Comparison of ENCODE assay signal across 29 mouse cellular contexts in the genomic region with DNA sequence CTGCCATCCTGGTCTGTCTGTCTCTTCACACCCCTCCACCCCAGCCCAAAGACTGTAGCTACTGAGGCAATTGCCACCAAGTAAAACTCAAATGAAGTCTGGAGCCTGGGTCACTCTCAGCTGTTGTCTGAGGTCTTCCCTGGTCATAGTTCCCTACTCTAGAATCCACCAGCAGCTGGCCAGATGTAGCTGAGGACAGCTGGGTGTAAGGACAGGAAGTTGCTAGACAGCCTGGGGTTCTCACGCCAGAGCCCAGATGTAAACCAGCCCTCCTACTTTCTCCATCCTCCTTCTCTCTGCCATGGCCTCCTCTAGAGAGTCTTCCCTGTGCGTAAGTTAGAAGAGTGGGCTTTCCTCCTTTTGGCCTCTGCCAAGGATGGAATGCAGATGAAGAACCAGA. TPM values are rescaled to one million over a fixed set of nuclear protein-coding genes. Genes with fewer than 3 reads are reported as not detected.
A peak's percentile ranks its signal among the peaks of the same experiment; 100 is the strongest.
DNase-seq lines count a peak whose midpoint lies in the region; ATAC-seq and TF ChIP-seq lines count a peak whose summit lies in the region.
"Had no signal": no experiment of that assay in that cellular context is flagged by ENCODE, and none has a peak within 500 bp of the region (broad histone marks: within the 10 kb centered on the region; RNA-seq: fewer than 3 reads in every experiment).

No protein-coding gene starts in this region.

- no peak overlapping the region for H3K4me2 ChIP-seq in heart, embryonic 11.5 days
- no peak overlapping the region for H3K4me2 ChIP-seq in liver, embryonic 11.5 days
- H3K4me2 ChIP-seq: embryonic facial prominence, embryonic 15.5 days had no signal

- H3K4me3 ChIP-seq in heart, embryonic 11.5 days (ENCODE audit: low read depth, low read length) = no peak overlapping the region
- H3K4me3 ChIP-seq in liver, adult 2 months (ENCODE audit: insufficient read depth, low read depth, low read length) = no peak overlapping the region
- H3K4me3 ChIP-seq in liver, embryonic 11.5 days (ENCODE audit: low read depth, low read length) = no peak overlapping the region
- H3K4me3 ChIP-seq: embryonic facial prominence, embryonic 15.5 days; erythroblast, embryonic 14.5 days; forebrain, embryonic 10.5 days; gastrocnemius, adult 2 months had no signal

- 67% methylated on average over 2 of the region's 2 CpGs for WGBS in heart, embryonic 11.5 days (ENCODE audit: insufficient replicate concordance)
- WGBS in liver, adult 2 months = 84% methylated on average over 2 of the region's 2 CpGs
- 49% methylated on average over 2 of the region's 2 CpGs for WGBS in liver, embryonic 11.5 days

- no peak for TF ChIP-seq POLR2A in liver, adult 2 months (IDR thresholded peaks at IDR 0.05; ENCODE audit: extremely low read depth, insufficient read depth, low read length)

- no peak for TF ChIP-seq CTCF in liver, adult 2 months (IDR thresholded peaks at IDR 0.05; ENCODE audit: low read depth, low read length)

- no peaks in the 10 kb centered on the region for H3K79me2 ChIP-seq in liver, adult 2 months (ENCODE audit: control insufficient read depth, insufficient read depth, low read length)

- H3K27ac ChIP-seq in heart, embryonic 11.5 days (ENCODE audit: low read depth, low read length) = no peak overlapping the region
- 0 out of 2 replicates have a peak overlapping the region, but pooled peaks have one; percentile 16 for H3K27ac ChIP-seq in liver, adult 2 months (replicated peaks; ENCODE audit: insufficient read depth, low read depth, low read length)
- H3K27ac ChIP-seq in liver, embryonic 11.5 days (ENCODE audit: low read depth, low read length) = no peak overlapping the region
- H3K27ac ChIP-seq: embryonic facial prominence, embryonic 15.5 days; forebrain, embryonic 10.5 days; gastrocnemius, adult 2 months had no signal

- H3K36me3 ChIP-seq in heart, embryonic 11.5 days (ENCODE audit: control insufficient read depth, insufficient read depth, low read length) = no peaks in the 10 kb centered on the region
- no peaks in the 10 kb centered on the region for H3K36me3 ChIP-seq in liver, adult 2 months (ENCODE audit: control insufficient read depth, insufficient read depth, low read length)
- no peaks in the 10 kb centered on the region for H3K36me3 ChIP-seq in liver, embryonic 11.5 days (ENCODE audit: control insufficient read depth, insufficient read depth, low read length)
- H3K36me3 ChIP-seq: embryonic facial prominence, embryonic 15.5 days; forebrain, embryonic 10.5 days; G1E had no signal

- H3K27me3 ChIP-seq in heart, embryonic 11.5 days (ENCODE audit: control insufficient read depth, insufficient read depth, low read length) = no peaks in the 10 kb centered on the region
- no peaks in the 10 kb centered on the region for H3K27me3 ChIP-seq in liver, adult 2 months (ENCODE audit: control insufficient read depth, insufficient read depth, low read length)
- no peaks in the 10 kb centered on the region for H3K27me3 ChIP-seq in liver, embryonic 11.5 days (replicated peaks; ENCODE audit: control insufficient read depth, insufficient read depth, low read length)
- H3K27me3 ChIP-seq: embryonic facial prominence, embryonic 15.5 days had no signal

- no peaks in the 10 kb centered on the region for H3K9me3 ChIP-seq in heart, embryonic 11.5 days (replicated peaks; ENCODE audit: control insufficient read depth, low read length)
- H3K9me3 ChIP-seq in liver, embryonic 11.5 days (ENCODE audit: control insufficient read depth, low read length) = no peaks in the 10 kb centered on the region
- H3K9me3 ChIP-seq: embryonic facial prominence, embryonic 15.5 days; forebrain, embryonic 10.5 days; G1E had no signal

- no peak overlapping the region for H3K9ac ChIP-seq in heart, embryonic 11.5 days (ENCODE audit: low read depth, low read length)
- no peak overlapping the region for H3K9ac ChIP-seq in liver, adult 2 months (ENCODE audit: low read depth, low read length)
- no peak overlapping the region for H3K9ac ChIP-seq in liver, embryonic 11.5 days (ENCODE audit: low read depth, low read length)
- H3K9ac ChIP-seq: embryonic facial prominence, embryonic 15.5 days had no signal

- DNase-seq in heart, adult 11 months = peak; percentile 97
- DNase-seq in heart, adult 9 months (ENCODE audit: low spot score in 2 of 2) = peak; percentile 47 to 71
- no peak for DNase-seq in heart, postnatal 4 days
- DNase-seq in liver, adult 2 months (ENCODE audit: extremely low read depth, low read depth, low spot score) = no peak
- no peak for DNase-seq in liver, embryonic 11.5 days (ENCODE audit: low spot score)
- no peak for DNase-seq in cerebellum, postnatal 10 days
- DNase-seq: adrenal gland, adult 8-10 months; adrenal gland, postnatal 36 days; B cell, adult 2 months; cerebellum, adult 2 months; cerebellum, postnatal 14 days; embryo, embryonic 11 days; gastrocnemius, adult 2 months; gastrocnemius, postnatal 25 days had no signal

- ATAC-seq in heart, embryonic 11.5 days (replicated peaks; ENCODE audit: insufficient number of reproducible peaks, low FRiP score, low TSS enrichment) = no peak
- no peak for ATAC-seq in liver, embryonic 11.5 days (replicated peaks; ENCODE audit: low FRiP score)
- ATAC-seq: CD4-positive, CD25-positive, alpha-beta regulatory T cell, adult 4 months; forebrain, embryonic 14.5 days; hindbrain, embryonic 16.5 days; inflammation-experienced regulatory T-cells, adult 6 months; intestine, postnatal 0 days had no signal

- no peaks in the 10 kb centered on the region for H3K4me1 ChIP-seq in heart, embryonic 11.5 days (ENCODE audit: control insufficient read depth, insufficient read depth, low read length)
- H3K4me1 ChIP-seq in liver, adult 2 months (ENCODE audit: control insufficient read depth, insufficient read depth, low read length) = no peaks in the 10 kb centered on the region; the same call in 1 of the 2 replicates
- no peaks in the 10 kb centered on the region for H3K4me1 ChIP-seq in liver, embryonic 11.5 days (replicated peaks; ENCODE audit: control insufficient read depth, insufficient read depth, low read length)
- H3K4me1 ChIP-seq: embryonic facial prominence, embryonic 15.5 days; forebrain, embryonic 10.5 days had no signal

RNA-seq across cellular contexts. Expression of gene Adra2b, which starts 24.5 kb away (rescaled TPM):
- 10.2 and 12.0 TPM in 2 replicates for polyA plus RNA-seq in heart, embryonic 11.5 days (2014; fragmentation: Nextera tagmentation; extraction: Ambion mirVana)
- under 1 TPM; 0.32 to 0.33 TPM for total RNA-seq in heart, postnatal 4 days (2021)
- total RNA-seq in liver, adult 2 months (2014; rRNA removed) = 2.5 and 4.0 TPM in 2 replicates
- 5.0 TPM in 2 replicates for polyA plus RNA-seq in liver, adult 2 months (2012; rRNA removed)
- polyA plus RNA-seq in liver, embryonic 11.5 days (2014; fragmentation: Nextera tagmentation; extraction: Ambion mirVana) = 20.1 and 20.7 TPM in 2 replicates
- total RNA-seq: granulocyte monocyte progenitor cell, adult 5-6 weeks had no signal
- polyA plus RNA-seq: CD4-positive, CD25-positive, alpha-beta regulatory T cell, adult 4 months; G1E had no signal

RNA-seq across cellular contexts. Expression of gene Gpat2, which starts 37.5 kb away (rescaled TPM):
- polyA plus RNA-seq in heart, embryonic 11.5 days (2014; fragmentation: Nextera tagmentation; extraction: Ambion mirVana) = 0.30 and 0.34 TPM in 2 replicates
- under 1 TPM in 1 of 2 experiments, not detected in 1; 0.10 TPM for total RNA-seq in heart, postnatal 4 days (2021)
- 1.2 and 1.3 TPM in 2 replicates for total RNA-seq in liver, adult 2 months (2014; rRNA removed)
- polyA plus RNA-seq in liver, adult 2 months (2012; rRNA removed) = 2.1 and 2.2 TPM in 2 replicates
- 0.43 and 0.92 TPM in 2 replicates for polyA plus RNA-seq in liver, embryonic 11.5 days (2014; fragmentation: Nextera tagmentation; extraction: Ambion mirVana)
- total RNA-seq: common myeloid progenitor, adult 5-6 weeks; G1E; gastrocnemius, adult 2 months; gastrocnemius, postnatal 25 days; granulocyte monocyte progenitor cell, adult 5-6 weeks had no signal
- polyA plus RNA-seq: embryonic facial prominence, embryonic 11.5 days; forebrain, embryonic 14.5 days; G1E had no signal

RNA-seq across cellular contexts. Expression of gene Astl, which starts 49.1 kb away (rescaled TPM):
- polyA plus RNA-seq in heart, embryonic 11.5 days (2014; fragmentation: Nextera tagmentation; extraction: Ambion mirVana) = not detected in 2 replicates
- total RNA-seq in heart, postnatal 4 days (2021) = not detected
- total RNA-seq in liver, adult 2 months (2014; rRNA removed) = not detected in 2 replicates
- not detected in 2 replicates for polyA plus RNA-seq in liver, adult 2 months (2012; rRNA removed)
- polyA plus RNA-seq in liver, embryonic 11.5 days (2014; fragmentation: Nextera tagmentation; extraction: Ambion mirVana) = not detected in 2 replicates
- total RNA-seq: adrenal gland, adult 8-10 months; adrenal gland, postnatal 36 days; common myeloid progenitor, adult 5-6 weeks; gastrocnemius, postnatal 25 days had no signal
- polyA plus RNA-seq: cerebellum, adult 2 months; embryonic facial prominence, embryonic 15.5 days; erythroblast, embryonic 14.5 days; forebrain, embryonic 10.5 days; forebrain, embryonic 14.5 days; G1E; heart, embryonic 16.5 days; hindbrain, embryonic 11.5 days; hindbrain, embryonic 16.5 days; intestine, postnatal 0 days had no signal

RNA-seq across cellular contexts. Expression of gene Dusp2, which starts 51.6 kb away (rescaled TPM):
- 17.4 and 18.3 TPM in 2 replicates for polyA plus RNA-seq in heart, embryonic 11.5 days (2014; fragmentation: Nextera tagmentation; extraction: Ambion mirVana)
- 1 to 10 TPM; 3.3 to 3.7 TPM for total RNA-seq in heart, postnatal 4 days (2021)
- 0.37 and 1.2 TPM in 2 replicates for total RNA-seq in liver, adult 2 months (2014; rRNA removed)
- polyA plus RNA-seq in liver, adult 2 months (2012; rRNA removed) = 0.45 and 0.83 TPM in 2 replicates
- polyA plus RNA-seq in liver, embryonic 11.5 days (2014; fragmentation: Nextera tagmentation; extraction: Ambion mirVana) = 8.8 and 10.1 TPM in 2 replicates
- polyA plus RNA-seq: G1E had no signal

RNA-seq across cellular contexts. Expression of gene Fahd2a, which starts 56.8 kb away (rescaled TPM):
- 30.3 and 30.6 TPM in 2 replicates for polyA plus RNA-seq in heart, embryonic 11.5 days (2014; fragmentation: Nextera tagmentation; extraction: Ambion mirVana)
- 10 to 100 TPM; 20.4 to 21.0 TPM for total RNA-seq in heart, postnatal 4 days (2021)
- total RNA-seq in liver, adult 2 months (2014; rRNA removed) = 17.5 and 18.5 TPM in 2 replicates
- 21.5 and 27.3 TPM in 2 replicates for polyA plus RNA-seq in liver, adult 2 months (2012; rRNA removed)
- polyA plus RNA-seq in liver, embryonic 11.5 days (2014; fragmentation: Nextera tagmentation; extraction: Ambion mirVana) = 16.6 and 19.9 TPM in 2 replicates

Comparison
In these comparisons a context has a peak if more than half of its experiments do, and no peak if none do; other contexts are left out.
1. DNase-seq: peak in heart, adult 11 months (single experiment) and heart, adult 9 months (2 of 2); none in heart, postnatal 4 days (single experiment), liver, adult 2 months (single experiment), liver, embryonic 11.5 days (single experiment) and cerebellum, postnatal 10 days (0 of 2).